Mouse (Mus musculus) adrenal gland, adult 18-20 months (tissue): ENCODE data around the gene Sh3bgrl3. TPM values are rescaled to one million over a fixed set of nuclear protein-coding genes. Genes with fewer than 3 reads are reported as not detected.

Source experiments
- DNase-seq, 2 experiments: peaks; one replicate each; pipeline ENCODE4 v3.0.0; 2021 to 2022; ENCODE audit warnings: low spot score in 2 of 2
- total RNA-seq, 2 experiments: library from RNA; stranded (reverse); gene quantifications; 1 replicate in 1 of 2; 2 replicates in 1 of 2; pipeline ENCODE4 v1.2.3; 2021

Gene Sh3bgrl3
- total RNA-seq, 2 experiments from 2014 or later = 73.4 to 102 TPM

DNA sequence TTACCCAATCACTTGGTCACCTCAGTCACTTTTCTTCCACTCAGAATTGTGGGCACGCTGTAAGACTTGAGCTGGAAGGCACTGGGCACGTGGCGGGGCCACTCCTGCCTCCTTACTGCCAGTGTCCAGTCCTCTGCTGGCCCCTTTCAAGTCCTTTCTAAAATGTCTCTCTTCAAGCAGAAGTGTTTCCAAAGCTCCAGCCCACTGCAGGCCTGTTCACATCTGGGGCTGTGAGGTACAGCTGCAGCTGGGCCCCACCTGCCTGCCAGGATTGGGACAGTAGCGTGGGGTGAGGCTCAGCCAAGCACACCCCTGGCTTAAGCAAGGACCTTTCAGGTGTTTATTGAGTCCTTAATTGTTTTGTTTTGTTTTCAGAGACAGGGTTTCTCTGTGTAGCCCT is 14.6 kb downstream of the Sh3bgrl3 start:
- DNase-seq = no peak

GRCm38 (mm10) chr4:134113356-134113994 is 15.1 kb downstream of the Sh3bgrl3 start:
- no peak for DNase-seq

- no peak for DNase-seq
Observed at GRCm38 (mm10) chr4:134112403-134112802, 16.2 kb downstream of the Sh3bgrl3 start.

DNA sequence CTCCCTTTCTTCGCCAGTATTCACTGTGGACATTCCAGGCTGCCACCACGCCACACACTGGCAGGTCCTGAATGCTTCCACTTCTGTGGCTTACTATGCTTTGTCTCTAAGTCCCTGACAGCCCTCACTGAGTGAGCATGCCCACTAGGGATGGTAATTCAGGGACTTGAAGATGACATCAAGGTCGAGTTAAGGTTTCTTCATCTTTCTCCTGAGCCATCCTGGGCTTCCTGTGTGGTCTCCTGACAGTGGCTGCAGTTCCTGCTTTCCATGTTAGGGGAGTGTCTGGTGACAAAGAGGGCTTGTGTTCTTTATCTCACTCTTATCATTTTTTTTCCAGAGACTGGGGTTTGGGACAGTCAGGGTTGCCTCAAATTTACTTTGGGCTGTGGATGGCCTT is 17.9 kb downstream of the Sh3bgrl3 start:
- no peak for DNase-seq

- DNase-seq = no peak
Observed at GRCm38 (mm10) chr4:134108196-134108595, 20.4 kb downstream of the Sh3bgrl3 start.

DNA sequence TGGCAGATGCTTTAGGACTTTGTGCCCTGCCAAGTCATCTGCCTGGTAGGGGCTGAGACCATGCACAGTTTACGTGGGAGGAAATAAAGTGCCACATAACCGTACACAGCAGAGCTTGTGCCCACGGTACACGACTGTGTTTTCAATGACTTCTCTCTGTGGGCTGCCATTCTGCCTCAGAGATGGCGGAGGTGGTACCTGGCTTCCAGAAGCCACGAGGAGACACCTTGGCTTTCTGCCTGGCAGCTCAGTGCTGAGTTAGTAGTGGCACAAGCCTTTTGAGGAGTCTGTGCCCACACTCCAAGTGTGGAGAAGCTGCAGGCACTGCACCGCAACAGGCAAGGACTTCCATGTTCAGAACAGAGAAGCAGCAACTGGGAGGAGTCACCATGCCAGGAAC is 20.9 kb downstream of the Sh3bgrl3 start:
- DNase-seq = no peak

- DNase-seq = no peak
Observed at GRCm38 (mm10) chr4:134106105-134106504, 22.5 kb downstream of the Sh3bgrl3 start.

- no peak for DNase-seq
Observed at GRCm38 (mm10) chr4:134102742-134103119, 25.9 kb downstream of the Sh3bgrl3 start.

- DNase-seq = peak; percentile 74 to 75
Observed at GRCm38 (mm10) chr4:134101979-134102741, 26.4 kb downstream of the Sh3bgrl3 start, which contains the start of gene Ubxn11. TSS of gene Ubxn11 (plus strand) at chr4:134102570.

- DNase-seq = no peak
Observed at GRCm38 (mm10) chr4:134100245-134100644, 28.3 kb downstream of the Sh3bgrl3 start.

GRCm38 (mm10) chr4:134098628-134099027 is 30.0 kb downstream of the Sh3bgrl3 start:
- no peak for DNase-seq

DNA sequence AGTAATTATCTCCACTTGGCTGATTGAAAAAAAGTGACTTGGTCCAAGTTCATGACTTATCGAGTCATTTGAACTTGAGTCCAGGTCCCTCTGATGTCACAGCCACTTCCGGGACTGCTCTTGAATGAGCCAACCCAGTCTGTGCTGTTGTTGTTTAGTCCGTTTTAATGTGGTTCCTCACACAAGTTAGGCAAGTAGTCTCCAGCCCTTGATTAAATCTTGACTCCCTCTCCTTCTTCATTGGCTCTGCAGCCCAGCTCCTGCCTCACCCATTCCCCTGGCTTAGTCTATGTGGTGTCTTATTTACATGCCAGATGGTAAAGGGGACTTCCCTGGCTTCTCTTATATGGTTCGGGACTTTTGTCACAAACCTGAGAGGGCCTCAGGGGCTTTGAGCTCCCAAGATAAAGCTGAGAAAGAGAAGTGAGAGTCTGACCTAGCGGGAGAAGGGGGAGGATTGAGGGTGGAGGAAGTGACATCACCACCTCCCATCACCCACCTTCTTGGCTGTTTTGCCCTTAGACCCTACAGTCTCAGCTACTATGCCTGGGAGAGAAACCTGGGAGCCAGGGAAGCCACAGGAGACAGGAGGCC is 31.5 kb downstream of the Sh3bgrl3 start:
- no peak for DNase-seq

DNA sequence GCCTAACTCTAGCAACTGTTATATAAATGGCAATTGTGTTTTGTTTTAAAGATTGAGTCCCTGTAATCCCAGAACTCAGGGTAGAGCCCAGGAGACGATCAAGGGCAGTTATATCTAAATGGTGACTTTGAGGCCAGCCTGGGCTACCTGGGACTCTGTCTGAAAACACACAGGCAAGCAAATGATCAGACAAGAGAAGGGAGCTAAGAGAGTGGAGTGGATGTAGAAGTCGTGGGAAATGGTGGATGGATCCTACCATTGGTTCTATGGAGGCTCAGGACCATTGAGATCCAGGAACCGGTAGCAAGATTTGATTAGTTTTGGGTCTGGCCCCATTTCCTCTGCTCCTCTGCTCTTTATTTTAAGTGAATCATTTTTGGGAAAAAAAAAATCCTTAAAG is 32.5 kb downstream of the Sh3bgrl3 start:
- DNase-seq = no peak

GRCm38 (mm10) chr4:134094923-134095547 is 33.6 kb downstream of the Sh3bgrl3 start, which contains the start of gene Cd52:
TSS of gene Cd52 (minus strand) at chr4:134095082.
- DNase-seq = no peak

DNA sequence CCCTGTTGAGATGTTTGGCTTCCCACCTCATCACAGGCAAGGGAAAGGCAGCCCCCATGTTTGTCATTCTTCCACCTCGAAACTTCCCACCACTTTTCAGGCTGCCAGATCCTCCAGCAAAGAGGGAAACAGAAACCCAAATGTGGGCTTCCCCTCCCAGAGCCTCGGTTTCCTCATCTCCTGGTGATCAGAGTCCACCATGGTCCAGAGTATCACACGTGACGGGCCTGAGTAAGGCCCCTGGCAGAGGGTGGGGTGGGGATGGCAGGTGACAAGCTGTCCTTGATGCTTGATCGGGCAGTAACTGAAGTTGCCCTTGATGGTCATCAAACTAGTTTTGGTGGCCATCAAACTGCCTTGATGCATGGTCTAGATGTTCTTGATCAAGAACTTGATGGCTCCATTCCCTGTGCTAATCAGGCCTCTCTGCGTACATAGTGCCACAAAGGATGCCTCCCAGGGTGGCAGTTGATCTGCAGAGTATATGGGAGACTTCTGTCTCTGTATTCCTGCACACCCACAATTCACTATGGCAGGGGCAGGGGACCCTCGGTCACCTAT is 34.5 kb downstream of the Sh3bgrl3 start:
- no peak for DNase-seq

DNA sequence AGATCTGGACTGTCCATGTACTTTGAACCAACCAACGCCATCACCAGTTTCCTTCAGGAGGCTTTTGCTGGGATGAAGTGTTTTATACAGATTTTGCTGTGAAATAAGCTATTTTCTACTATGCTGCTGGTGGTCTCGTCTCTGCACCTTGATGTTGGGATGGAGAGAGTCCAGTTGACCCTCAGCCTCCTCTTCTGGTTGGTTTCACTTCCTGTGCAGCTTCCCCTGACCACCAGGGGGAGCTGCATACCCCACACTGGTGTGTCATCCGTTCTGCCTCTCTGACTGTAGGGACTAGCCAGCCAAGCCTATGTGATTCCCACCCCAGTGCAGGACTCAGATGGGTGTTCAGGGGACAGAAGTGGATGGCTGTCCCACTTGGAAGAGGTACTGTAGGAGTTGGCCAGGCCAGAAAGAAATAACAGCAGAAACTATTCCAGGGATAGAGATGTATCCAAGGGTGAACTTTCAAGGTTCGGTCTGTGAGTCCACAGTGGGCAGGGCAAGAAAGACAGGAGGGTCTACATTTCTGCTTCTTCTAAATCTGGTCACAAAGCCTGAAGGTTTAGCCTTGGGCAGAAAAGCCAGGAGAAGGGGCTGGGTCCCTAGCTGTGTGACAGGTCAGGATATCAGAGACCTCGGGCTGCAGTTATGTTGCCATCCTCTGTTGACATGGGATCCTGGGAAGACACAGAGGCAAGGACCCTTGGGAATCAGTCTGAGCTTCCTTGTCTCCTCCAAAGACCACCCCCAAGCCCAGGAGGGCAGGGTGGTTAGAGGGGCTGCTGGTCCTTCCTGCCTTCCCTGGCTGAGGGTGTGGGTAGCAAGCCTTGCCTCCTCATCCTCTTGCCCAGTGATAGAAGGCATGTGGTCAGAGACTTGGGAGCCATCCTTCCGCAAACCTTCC is 36.0 kb downstream of the Sh3bgrl3 start:
- peak; percentile 65 to 74 for DNase-seq

GRCm38 (mm10) chr4:134091225-134091529 is 37.4 kb downstream of the Sh3bgrl3 start:
- DNase-seq = no peak

DNA sequence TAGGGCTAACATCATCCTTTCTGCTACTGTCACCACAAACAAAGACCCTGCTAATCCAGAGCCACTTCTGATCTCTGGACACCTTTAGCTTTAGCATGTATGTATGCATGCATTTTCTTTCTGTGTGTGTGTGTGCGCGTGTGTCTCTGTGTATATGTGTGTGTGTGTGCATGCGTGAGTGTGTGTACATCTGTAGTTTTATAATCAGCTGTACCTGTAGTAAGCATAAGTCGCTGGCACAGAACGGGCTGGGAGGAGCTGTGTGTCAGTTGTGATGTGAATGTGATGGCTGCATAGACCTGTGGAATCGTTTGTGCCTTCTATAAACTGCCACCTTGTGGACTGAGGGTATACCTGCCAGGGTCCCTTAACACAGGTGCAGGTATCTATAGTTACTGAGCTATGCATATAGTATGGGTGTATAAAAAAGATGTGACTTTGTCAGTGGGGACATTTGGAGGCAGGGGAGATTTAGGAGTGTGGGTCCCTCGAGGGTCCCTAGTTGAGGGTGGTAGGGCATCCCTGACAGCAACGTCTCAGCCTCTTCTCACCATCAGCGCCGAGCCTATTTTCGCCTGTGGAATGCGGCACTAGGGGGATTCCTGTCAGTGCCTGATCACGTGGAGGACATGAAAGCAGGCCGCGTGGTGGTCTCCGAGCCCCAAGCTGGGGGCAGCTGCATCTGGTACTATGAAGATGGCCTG is 37.9 kb downstream of the Sh3bgrl3 start:
- no peak for DNase-seq

GRCm38 (mm10) chr4:134089029-134089428 is 39.6 kb downstream of the Sh3bgrl3 start:
- no peak for DNase-seq

DNA sequence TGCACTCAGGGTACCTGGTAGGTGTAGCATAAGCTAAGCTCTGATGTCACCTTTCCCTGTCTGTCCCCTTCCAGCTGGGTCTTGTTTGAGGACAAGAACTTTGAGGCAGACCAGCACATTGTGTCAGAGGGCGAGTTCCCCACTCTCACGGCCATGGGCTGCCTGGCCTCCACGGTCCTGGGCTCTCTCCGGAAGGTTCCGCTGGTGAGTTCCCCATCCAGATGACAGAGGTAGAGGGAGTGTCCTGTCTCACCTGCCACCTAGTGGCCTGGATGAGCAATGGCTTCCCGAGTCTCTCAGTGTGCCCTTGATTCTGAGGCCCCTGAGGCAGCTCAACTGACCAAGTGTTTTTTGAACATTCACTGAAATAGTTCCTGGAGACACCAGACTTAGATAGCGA is 41.2 kb downstream of the Sh3bgrl3 start:
- no peak for DNase-seq
